Mouse (Mus musculus) CH12.LX (cell line): ENCODE data around the gene Tvp23a. TPM values are rescaled to one million over a fixed set of nuclear protein-coding genes. Genes with fewer than 3 reads are reported as not detected.

Experiments
- DNase-seq: peaks from one replicate; pipeline ENCODE4 v3.0.0-alpha.2; 2013; ENCODE audit errors: extremely low read depth
- H3K27ac ChIP-seq: 2 replicates; pipeline ENCODE4 v1.5.1; 2012; ENCODE audit warnings: low read depth, mild to moderate bottlenecking, control low read depth, moderate library complexity; ENCODE audit not compliant: insufficient read depth
- H3K27me3 ChIP-seq: replicated peaks from 2 replicates; pipeline ENCODE3; 2012; ENCODE audit warnings: inconsistent platforms
- H3K36me3 ChIP-seq, 2 experiments: replicated peaks in 1 of 2; 2 replicates each; pipeline versions ENCODE3 to v1.6.1; 2012; ENCODE audit warnings: inconsistent platforms in 1 of 2, low read length in 1 of 2, mild to moderate bottlenecking in 1 of 2, mixed read lengths in 1 of 2, moderate library complexity in 1 of 2; ENCODE audit not compliant: control insufficient read depth in 1 of 2, insufficient read depth in 1 of 2
- H3K4me1 ChIP-seq, 2 experiments: 2 replicates each; pipeline ENCODE4 v1.6.1; 2012; ENCODE audit warnings: inconsistent platforms in 1 of 2, moderate library complexity in 1 of 2; ENCODE audit not compliant: insufficient read depth in 2 of 2, control insufficient read depth in 1 of 2
- H3K4me2 ChIP-seq: 2 replicates; pipeline ENCODE4 v1.6.1; 2012; ENCODE audit warnings: low read depth, mild to moderate bottlenecking, control low read depth; ENCODE audit not compliant: poor library complexity, insufficient read depth, severe bottlenecking
- H3K4me3 ChIP-seq, 3 experiments: fragments of 150-350 bp in 1 of 3; sonication (generic) in 1 of 3; replicated peaks in 1 of 3; 2 replicates each; pipeline versions ENCODE3 to v1.5.1; 2011 to 2012; ENCODE audit warnings: low read depth in 2 of 3, low read length in 2 of 3, mild to moderate bottlenecking in 2 of 3, moderate library complexity in 2 of 3, control low read depth in 1 of 3, improper control_type of control experiment in 1 of 3, inconsistent platforms in 1 of 3, mixed read lengths in 1 of 3; ENCODE audit not compliant: poor library complexity in 1 of 3
- H3K79me2 ChIP-seq: replicated peaks from 2 replicates; pipeline ENCODE4 v1.6.1; 2012; ENCODE audit warnings: mild to moderate bottlenecking, moderate library complexity; ENCODE audit not compliant: control insufficient read depth, poor library complexity, insufficient read depth, severe bottlenecking; ENCODE audit errors: extremely low read depth
- H3K9ac ChIP-seq: 2 replicates; pipeline ENCODE4 v1.6.1; 2012; ENCODE audit warnings: low read depth, mild to moderate bottlenecking, control low read depth, moderate library complexity; ENCODE audit not compliant: insufficient read depth
- H3K9me3 ChIP-seq: replicated peaks from 2 replicates; pipeline ENCODE3; 2012; ENCODE audit warnings: low read length, inconsistent platforms, mixed read lengths
- BHLHE40 ChIP-seq: IDR thresholded peaks from 2 replicates; pipeline ENCODE4 v1.6.1; 2011; ENCODE audit warnings: mild to moderate bottlenecking, low read depth, low read length, improper control_type of control experiment
- CHD1 ChIP-seq: IDR thresholded peaks from 2 replicates; pipeline ENCODE4 v1.6.1; 2012; ENCODE audit warnings: low read depth, low read length, improper control_type of control experiment, inconsistent platforms
- CTCF ChIP-seq, 2 experiments: IDR thresholded peaks in 1 of 2; conservative IDR thresholded peaks in 1 of 2; 2 replicates each; pipeline ENCODE4 v1.5.1; 2011 to 2012; ENCODE audit warnings: low read depth in 2 of 2, low read length in 2 of 2, improper control_type of control experiment in 1 of 2, inconsistent platforms in 1 of 2, mild to moderate bottlenecking in 1 of 2, moderate library complexity in 1 of 2
- ELF1 ChIP-seq: IDR thresholded peaks from 2 replicates; pipeline ENCODE4 v1.6.1; 2014; ENCODE audit warnings: low read depth, mild to moderate bottlenecking, inconsistent platforms, low read length, improper control_type of control experiment
- EP300 ChIP-seq: IDR thresholded peaks from 2 replicates; pipeline ENCODE4 v1.6.1; 2011; ENCODE audit warnings: low read length, improper control_type of control experiment
- ETS1 ChIP-seq: conservative IDR thresholded peaks from 2 replicates; pipeline ENCODE4 v1.6.1; 2012; ENCODE audit warnings: low read depth, mild to moderate bottlenecking, inconsistent platforms, low read length, improper control_type of control experiment, moderate library complexity
- HCFC1 ChIP-seq: IDR thresholded peaks from 2 replicates; pipeline ENCODE4 v1.6.1; 2012; ENCODE audit warnings: low read depth, mild to moderate bottlenecking, inconsistent platforms, low read length, improper control_type of control experiment
- IRF4 ChIP-seq: IDR thresholded peaks from 2 replicates; pipeline ENCODE4 v1.6.1; 2014; ENCODE audit warnings: low read depth, mild to moderate bottlenecking, inconsistent platforms, low read length, improper control_type of control experiment
- JUN ChIP-seq: IDR thresholded peaks from 2 replicates; pipeline ENCODE4 v1.6.1; 2011; ENCODE audit warnings: low read depth, mild to moderate bottlenecking, low read length, improper control_type of control experiment, moderate library complexity; ENCODE audit not compliant: insufficient read depth
- JUND ChIP-seq: conservative IDR thresholded peaks from 2 replicates; pipeline ENCODE4 v1.6.1; 2011; ENCODE audit warnings: low read depth, low read length, improper control_type of control experiment
- KAT2A ChIP-seq: IDR thresholded peaks from 2 replicates; pipeline ENCODE4 v1.6.1; 2012; ENCODE audit warnings: low read length, improper control_type of control experiment, inconsistent platforms; ENCODE audit not compliant: insufficient replicate concordance
- MAFK ChIP-seq: IDR thresholded peaks from 2 replicates; pipeline ENCODE4 v1.6.1; 2011; ENCODE audit warnings: low read length, improper control_type of control experiment; ENCODE audit not compliant: insufficient replicate concordance
- MAX ChIP-seq: IDR thresholded peaks from 2 replicates; pipeline ENCODE4 v1.6.1; 2011; ENCODE audit warnings: low read length, improper control_type of control experiment
- MAZ ChIP-seq: IDR thresholded peaks from 2 replicates; pipeline ENCODE4 v1.6.1; 2012; ENCODE audit warnings: low read depth, mild to moderate bottlenecking, inconsistent platforms, low read length, improper control_type of control experiment, moderate library complexity
- MEF2A ChIP-seq: IDR thresholded peaks from 2 replicates; pipeline ENCODE4 v1.6.1; 2014; ENCODE audit warnings: low read depth, mild to moderate bottlenecking, inconsistent platforms, low read length, improper control_type of control experiment, borderline replicate concordance
- MXI1 ChIP-seq: IDR thresholded peaks from 2 replicates; pipeline ENCODE4 v1.6.1; 2011; ENCODE audit warnings: mild to moderate bottlenecking, low read depth, low read length, improper control_type of control experiment
- MYC ChIP-seq: IDR thresholded peaks from 2 replicates; pipeline ENCODE4 v1.6.1; 2011; ENCODE audit warnings: low read depth, mild to moderate bottlenecking, improper control_type of control experiment, low read length
- NELFE ChIP-seq: IDR thresholded peaks from 2 replicates; pipeline ENCODE4 v1.6.1; 2011; ENCODE audit warnings: low read depth, low read length, improper control_type of control experiment
- NRF1 ChIP-seq: IDR thresholded peaks from 2 replicates; pipeline ENCODE4 v1.6.1; 2014; ENCODE audit warnings: low read depth, mild to moderate bottlenecking, inconsistent platforms, low read length, improper control_type of control experiment, moderate library complexity
- PAX5 ChIP-seq: IDR thresholded peaks from 2 replicates; pipeline ENCODE4 v1.6.1; 2012; ENCODE audit warnings: low read length, inconsistent platforms, mixed read lengths
- POLR2A ChIP-seq: IDR thresholded peaks from 2 replicates; pipeline ENCODE4 v1.6.1; 2011; ENCODE audit warnings: low read depth, mild to moderate bottlenecking, improper control_type of control experiment, low read length
- POLR2AphosphoS2 ChIP-seq: IDR thresholded peaks from 2 replicates; pipeline ENCODE4 v1.6.1; 2011; ENCODE audit warnings: low read depth, low read length, improper control_type of control experiment
- RCOR1 ChIP-seq: conservative IDR thresholded peaks from 2 replicates; pipeline ENCODE4 v1.6.1; 2012; ENCODE audit warnings: low read depth, mild to moderate bottlenecking, inconsistent platforms, low read length, improper control_type of control experiment
- SMC3 ChIP-seq: IDR thresholded peaks from 2 replicates; pipeline ENCODE4 v1.6.1; 2011; ENCODE audit warnings: low read depth, low read length, improper control_type of control experiment
- TBP ChIP-seq: conservative IDR thresholded peaks from 2 replicates; pipeline ENCODE4 v1.6.1; 2011; ENCODE audit warnings: low read depth, low read length, improper control_type of control experiment
- UBTF ChIP-seq: IDR thresholded peaks from 2 replicates; pipeline ENCODE4 v1.6.1; 2012; ENCODE audit warnings: low read depth, mild to moderate bottlenecking, inconsistent platforms, low read length, improper control_type of control experiment, moderate library complexity
- USF1 ChIP-seq: IDR thresholded peaks from 2 replicates; pipeline ENCODE4 v1.6.1; 2014; ENCODE audit warnings: low read depth, mild to moderate bottlenecking, inconsistent platforms, low read length, improper control_type of control experiment
- USF2 ChIP-seq: conservative IDR thresholded peaks from 2 replicates; pipeline ENCODE4 v1.6.1; 2011; ENCODE audit warnings: low read depth, low read length, improper control_type of control experiment
- ZC3H11A ChIP-seq: IDR thresholded peaks from 2 replicates; pipeline ENCODE4 v1.6.1; 2012; ENCODE audit warnings: low read depth, mild to moderate bottlenecking, inconsistent platforms, low read length, improper control_type of control experiment
- ZKSCAN1 ChIP-seq: IDR thresholded peaks from 2 replicates; pipeline ENCODE4 v1.6.1; 2012; ENCODE audit warnings: low read depth, inconsistent platforms, low read length, improper control_type of control experiment, borderline replicate concordance
- ZMIZ1 ChIP-seq: IDR thresholded peaks from 2 replicates; pipeline ENCODE4 v1.6.1; 2012; ENCODE audit warnings: low read depth, mild to moderate bottlenecking, inconsistent platforms, low read length, improper control_type of control experiment
- ZNF384 ChIP-seq: IDR thresholded peaks from 2 replicates; pipeline ENCODE4 v1.6.1; 2012; ENCODE audit warnings: low read depth, low read length, improper control_type of control experiment, inconsistent platforms
- dilution Hi-C: fragments of 300-500 bp; cut with MboI; formaldehyde crosslinking; loops from 2 replicates; pipeline ENCODE4 v1.14.3; 2020; ENCODE audit warnings: low sequenced_read_pairs; ENCODE audit not compliant: extremely low pct_unique_long_range_greater_than_20kb, extremely low pct_ligation_motif_present
- in situ Hi-C: fragments of 300-500 bp; cut with MboI; formaldehyde crosslinking; loops from 3 replicates; pipeline ENCODE4 v1.14.3; 2019; ENCODE audit warnings: low sequenced_read_pairs, low pct_ligation_motif_present, low pct_unique_long_range_greater_than_20kb, mixed read lengths
- polyA plus RNA-seq: library from polyadenylated mRNA; unstranded; fragments of >175 nt; gene quantifications from 2 replicates; pipeline ENCODE4 v1.2.1, GENCODE M21; 2012; ENCODE audit warnings: low read depth; ENCODE audit not compliant: insufficient read length
- total RNA-seq, 2 experiments: library from RNA; depleted of rRNA; stranded (reverse); fragments of 300-350 nt in 1 of 2; fragments of >200 nt in 1 of 2; gene quantifications; 2 replicates each; pipeline ENCODE4 v1.2.3; 2012 to 2014

Gene Tvp23a
- total and polyA plus RNA-seq, 3 experiments, result 0.68 to 1.8 TPM; not detected in 1

DNA sequence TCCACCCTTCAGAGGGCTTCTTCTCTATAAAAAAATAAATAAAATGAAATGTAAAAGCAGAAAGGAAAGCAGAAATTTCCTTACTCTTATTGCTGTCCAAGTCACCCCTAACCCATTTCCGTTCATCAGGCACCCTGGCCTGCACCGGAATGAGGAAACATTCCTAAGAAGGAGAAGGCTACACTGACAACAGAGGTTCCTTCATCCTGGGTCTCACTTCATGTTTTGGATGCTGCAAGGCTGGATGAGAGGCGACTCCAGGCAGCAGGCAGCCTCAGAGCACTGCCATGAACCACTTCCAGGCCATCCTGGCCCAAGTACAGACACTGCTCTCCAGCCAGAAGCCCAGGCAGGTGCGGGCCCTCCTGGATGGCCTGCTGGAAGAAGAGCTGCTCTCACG, 32.7 kb upstream of the Tvp23a start, which contains the start of gene Ciita:
Gene Ciita, plus strand, starts transcription at position 203 of the 400 bp plus-strand sequence.
- DNase-seq, result no peak
- Histone ChIP-seq H3K27ac (no peak within 1 kb of the TSS), H3K4me1 (peaks cover 16 to 43% of the 10 kb centered on the region in 2 experiments)
- in situ Hi-C loops, result no loop called here
- TF ChIP-seq NRF1 (no peak), SMC3 (no peak), KAT2A (no peak), CTCF (conservative IDR thresholded peaks at IDR 0.05 in 1 of 2, IDR thresholded peaks at IDR 0.05 in 1 of 2; ENCODE audit: low read depth in 2 of 2, low read length in 2 of 2) (no peak), UBTF (no peak), USF1 (no peak), MXI1 (no peak), MEF2A (no peak), ZC3H11A (no peak), PAX5 (no peak), IRF4 (no peak), MAFK (no peak), ELF1 (no peak), RCOR1 (no peak), ETS1 (no peak), JUND (no peak), POLR2AphosphoS2 (no peak)
- TF ChIP-seq, all 38 proteins: peak for 0
- no peaks in the 10 kb centered on the region for H3K36me3 ChIP-seq
- no peaks in the 10 kb centered on the region for H3K27me3 ChIP-seq
- no peak within 1 kb of the TSS for H3K4me3 ChIP-seq
- no peak within 1 kb of the TSS for H3K4me2 ChIP-seq
- dilution Hi-C loops, result no loop called here
- H3K79me2 ChIP-seq, result no peaks in the 10 kb centered on the region
- no peak within 1 kb of the TSS for H3K9ac ChIP-seq
- H3K9me3 ChIP-seq, result no peaks in the 10 kb centered on the region

DNA sequence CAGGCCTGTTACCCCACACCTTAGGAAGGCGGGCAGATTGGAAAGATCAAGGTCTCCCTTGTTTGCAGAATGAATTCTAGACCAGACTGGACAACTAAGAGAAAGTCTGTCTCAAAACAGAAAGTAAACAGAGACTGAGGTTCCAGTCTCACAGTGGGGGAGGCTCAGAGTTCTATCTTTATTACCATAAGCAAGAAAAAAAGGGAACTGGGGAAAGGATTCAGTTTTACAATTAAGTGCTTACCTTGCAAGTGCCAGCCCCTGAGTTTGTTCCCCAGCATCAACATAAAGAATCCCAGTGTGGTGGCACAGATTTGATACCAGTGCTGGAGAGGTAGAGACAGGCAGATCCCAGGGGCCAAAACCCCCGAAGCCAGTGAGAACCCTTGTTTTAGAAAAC, 28.8 kb upstream of the Tvp23a start:
- H3K79me2 ChIP-seq, result no peaks in the 10 kb centered on the region
- peak overlapping the region; percentile 69 for H3K4me2 ChIP-seq
- H3K36me3 ChIP-seq, result no peaks in the 10 kb centered on the region
- peaks cover 16 to 44% of the 10 kb centered on the region in 2 experiments for H3K4me1 ChIP-seq
- peak; percentile 58 for DNase-seq
- H3K9me3 ChIP-seq, result peaks cover 3% of the 10 kb centered on the region
- no peak overlapping the region for H3K9ac ChIP-seq
- H3K4me3 ChIP-seq, result no peak overlapping the region
- no peak overlapping the region for H3K27ac ChIP-seq
- in situ Hi-C loops, result no loop called here
- TF ChIP-seq RCOR1, result no peak
- TF ChIP-seq MAZ, result no peak
- TF ChIP-seq CHD1, result no peak
- no peak for TF ChIP-seq ELF1
- no peak for TF ChIP-seq POLR2A
- TF ChIP-seq TBP, result no peak
- peak; percentile 65 for TF ChIP-seq ETS1
- no peak for TF ChIP-seq JUND
- no peak for TF ChIP-seq PAX5
- TF ChIP-seq MXI1, result no peak
- no peak for TF ChIP-seq NELFE
- no peak for TF ChIP-seq USF2
- TF ChIP-seq POLR2AphosphoS2, result no peak
- peak; percentile 38; the same call in 1 of the 2 replicates for TF ChIP-seq MEF2A
- no peak for TF ChIP-seq MAX
- TF ChIP-seq HCFC1, result no peak
- TF ChIP-seq IRF4, result peak; percentile 89
- TF ChIP-seq EP300, result peak; percentile 60; the same call in 1 of the 2 replicates
- TF ChIP-seq JUN, result no peak
- TF ChIP-seq CTCF (conservative IDR thresholded peaks at IDR 0.05 in 1 of 2, IDR thresholded peaks at IDR 0.05 in 1 of 2; ENCODE audit: low read depth in 2 of 2, low read length in 2 of 2), result no peak
- TF ChIP-seq MAFK, result peak; percentile 80
- no peak for TF ChIP-seq NRF1
- no peak for TF ChIP-seq ZKSCAN1
- no peak for TF ChIP-seq ZMIZ1
- TF ChIP-seq ZNF384, result peak; percentile 62
- TF ChIP-seq MYC, result no peak
- peak; percentile 25; the same call in 1 of the 2 replicates for TF ChIP-seq BHLHE40
- no peaks in the 10 kb centered on the region for H3K27me3 ChIP-seq
- dilution Hi-C loops, result no loop called here
